Mouse (Mus musculus) heart, embryonic 15.5 days (tissue): ENCODE measurements around the gene Frmd6. TPM values are rescaled to one million over a fixed set of nuclear protein-coding genes. Genes with fewer than 3 reads are reported as not detected.

Experiments used
- ATAC-seq: fragments of 200-750 bp; cut with Nextera tagmentation; replicated peaks from 2 replicates; pipeline ENCODE4 v1.8.0; 2017; ENCODE audit warnings: low read depth, moderate TSS enrichment; ENCODE audit not compliant: insufficient number of reproducible peaks, insufficient read depth, low FRiP score
- H3K27ac ChIP-seq: fragments of 300-500 bp; sonication (generic); 2 replicates; pipeline ENCODE4 v1.5.1; 2015; ENCODE audit warnings: mild to moderate bottlenecking, inconsistent platforms
- H3K27me3 ChIP-seq: fragments of 300-500 bp; sonication (generic); 2 replicates; pipeline ENCODE4 v1.6.1; 2015; ENCODE audit warnings: inconsistent platforms
- H3K36me3 ChIP-seq: fragments of 300-500 bp; sonication (generic); 2 replicates; pipeline ENCODE4 v1.6.1; 2015; ENCODE audit warnings: mild to moderate bottlenecking, inconsistent platforms
- H3K4me1 ChIP-seq: fragments of 300-500 bp; sonication (generic); replicated peaks from 2 replicates; pipeline ENCODE4 v1.6.1; 2015; ENCODE audit warnings: inconsistent platforms
- H3K4me2 ChIP-seq: fragments of 300-500 bp; sonication (generic); 2 replicates; pipeline ENCODE4 v1.6.1; 2015; ENCODE audit warnings: inconsistent platforms, mild to moderate bottlenecking, moderate library complexity
- H3K4me3 ChIP-seq: fragments of 300-500 bp; sonication (generic); 2 replicates; pipeline ENCODE4 v1.5.1; 2015; ENCODE audit warnings: mild to moderate bottlenecking, inconsistent platforms
- H3K9ac ChIP-seq: fragments of 300-500 bp; sonication (generic); 2 replicates; pipeline ENCODE4 v1.6.1; 2015; ENCODE audit warnings: mild to moderate bottlenecking, inconsistent platforms
- H3K9me3 ChIP-seq: fragments of 300-500 bp; sonication (generic); replicated peaks from 2 replicates; pipeline ENCODE4 v1.6.1; 2016; ENCODE audit warnings: inconsistent platforms
- WGBS: fragments of 180-500 bp; shearing (Covaris S2); methylation state at CpG from one replicate; pipeline ENCODE4 v1.1.7; 2015; ENCODE audit warnings: mixed read lengths; 5-methylcytosine and 5-hydroxymethylcytosine counted together
- polyA plus RNA-seq: library from polyadenylated mRNA; unstranded; fragments of >200 nt; fragmentation: Nextera tagmentation; extraction: Ambion mirVana; gene quantifications from 2 replicates; pipeline ENCODE4 v1.2.1, GENCODE M21; 2015

Gene Frmd6
- polyA plus RNA-seq, 1 experiment from 2014 or later = 23.0 TPM

DNA sequence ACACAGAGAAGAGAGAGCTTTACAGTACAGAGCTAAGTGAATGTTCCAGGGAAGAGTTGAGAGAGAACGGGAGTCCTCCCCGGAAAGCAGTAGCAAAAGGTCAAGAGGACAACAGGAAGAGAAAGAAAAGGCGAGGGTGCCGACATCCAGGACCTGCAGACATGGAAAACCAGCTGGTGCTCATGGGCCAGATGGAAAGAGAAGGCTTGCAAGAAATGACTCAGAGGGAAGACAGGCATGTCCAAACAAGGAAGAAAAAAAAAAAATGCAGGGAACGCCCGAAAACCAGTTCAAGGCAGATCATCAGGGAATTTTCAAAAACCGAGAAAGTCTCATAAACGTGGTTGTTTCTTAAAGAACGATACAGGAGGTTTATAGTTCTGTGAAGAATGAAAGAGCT is 81.6 kb downstream of the Frmd6 start:
- no peak overlapping the region for H3K4me3 ChIP-seq
- no peaks in the 10 kb centered on the region for H3K9me3 ChIP-seq
- H3K4me2 ChIP-seq = no peak overlapping the region
- H3K27me3 ChIP-seq = no peaks in the 10 kb centered on the region; the same call in 1 of the 2 replicates
- no peak for ATAC-seq
- peaks cover 12% of the 10 kb centered on the region for H3K36me3 ChIP-seq
- H3K4me1 ChIP-seq = peaks cover 11% of the 10 kb centered on the region; the same call in 1 of the 2 replicates
- 58% methylated on average over 9 of the region's 9 CpGs for WGBS
- no peak overlapping the region for H3K9ac ChIP-seq
- H3K27ac ChIP-seq = peak overlapping the region; percentile 41

DNA sequence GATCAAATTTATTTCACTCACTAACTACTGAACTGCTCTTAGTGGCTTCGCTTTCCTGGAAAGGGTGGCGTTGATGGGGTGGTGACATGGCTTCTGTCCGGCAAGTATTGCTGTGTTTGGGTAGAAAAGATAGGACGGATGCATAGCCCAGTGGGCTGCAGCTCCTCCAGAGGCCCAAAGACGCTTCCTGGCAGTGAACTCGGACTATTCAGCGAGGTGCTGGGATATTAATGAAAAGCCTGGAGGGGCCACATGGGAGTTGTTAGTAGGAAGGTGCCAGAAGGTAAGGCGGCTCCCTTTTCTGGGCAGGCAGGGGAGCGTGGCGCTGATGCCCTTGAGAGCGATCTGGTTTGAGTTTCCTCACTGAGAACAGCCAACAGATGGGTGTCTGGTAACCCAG is 82.3 kb downstream of the Frmd6 start:
- no peaks in the 10 kb centered on the region for H3K9me3 ChIP-seq
- no peak for ATAC-seq
- WGBS = 46% methylated on average over 11 of the region's 11 CpGs
- peak overlapping the region; percentile 35; the same call in 1 of the 2 replicates for H3K4me2 ChIP-seq
- H3K9ac ChIP-seq = no peak overlapping the region
- peaks cover 12% of the 10 kb centered on the region for H3K36me3 ChIP-seq
- H3K27me3 ChIP-seq = no peaks in the 10 kb centered on the region; the same call in 1 of the 2 replicates
- peaks cover 11% of the 10 kb centered on the region; the same call in 1 of the 2 replicates for H3K4me1 ChIP-seq
- no peak overlapping the region for H3K27ac ChIP-seq
- H3K4me3 ChIP-seq = no peak overlapping the region

DNA sequence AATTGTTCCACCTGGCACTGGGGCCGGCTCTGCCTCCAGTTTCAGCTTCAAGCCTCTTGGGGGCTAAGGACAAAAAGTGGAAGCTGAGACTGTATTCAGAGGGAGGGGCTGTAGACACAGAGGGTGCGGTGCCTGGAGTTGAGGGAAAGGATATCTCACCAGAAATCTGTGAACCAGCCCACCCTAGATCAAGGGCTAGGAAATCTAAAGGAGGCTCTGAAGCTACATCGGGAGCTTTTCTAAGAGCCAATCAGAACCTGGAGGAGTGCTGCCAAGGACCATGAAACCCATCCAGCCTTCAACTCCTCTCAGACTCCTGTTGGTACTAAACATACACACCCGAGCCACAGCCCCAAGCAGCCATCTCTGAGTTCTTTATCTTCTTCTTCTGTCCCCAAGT is 82.8 kb downstream of the Frmd6 start:
- Histone ChIP-seq H3K9me3 (no peaks in the 10 kb centered on the region), H3K27ac (no peak overlapping the region), H3K36me3 (peaks cover 9% of the 10 kb centered on the region), H3K4me2 (peak overlapping the region; percentile 35; the same call in 1 of the 2 replicates), H3K4me3 (no peak overlapping the region), H3K27me3 (no peaks in the 10 kb centered on the region; the same call in 1 of the 2 replicates), H3K4me1 (peaks cover 11% of the 10 kb centered on the region; the same call in 1 of the 2 replicates), H3K9ac (no peak overlapping the region)
- ATAC-seq = no peak
- WGBS = 67% methylated on average over 4 of the region's 4 CpGs

DNA sequence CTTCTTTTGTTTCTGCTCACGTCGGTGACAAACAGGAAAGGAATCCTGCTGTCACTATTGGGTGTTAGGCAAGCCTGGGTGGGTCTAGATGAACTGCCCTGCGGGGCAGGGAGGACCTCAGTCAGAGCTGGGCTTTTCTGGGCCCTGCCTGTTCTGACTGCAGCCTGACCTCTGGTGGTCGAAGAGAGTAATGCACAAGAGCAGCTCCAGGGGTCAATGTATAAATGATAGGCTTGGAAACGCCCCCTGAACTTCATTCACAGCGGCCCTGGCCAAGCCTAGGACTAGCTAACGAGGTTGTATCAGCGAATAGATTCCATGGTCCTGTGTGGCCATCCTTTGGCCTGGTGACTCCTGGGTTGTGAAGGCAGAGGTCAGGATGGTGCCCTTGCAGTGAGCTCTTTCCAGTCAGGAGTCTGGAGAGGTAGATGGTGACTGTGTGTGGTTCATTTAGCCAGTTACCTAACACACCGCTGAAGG is 85.0 kb downstream of the Frmd6 start:
- H3K4me3 ChIP-seq = no peak overlapping the region
- no peaks in the 10 kb centered on the region for H3K36me3 ChIP-seq
- no peaks in the 10 kb centered on the region; the same call in 1 of the 2 replicates for H3K27me3 ChIP-seq

DNA sequence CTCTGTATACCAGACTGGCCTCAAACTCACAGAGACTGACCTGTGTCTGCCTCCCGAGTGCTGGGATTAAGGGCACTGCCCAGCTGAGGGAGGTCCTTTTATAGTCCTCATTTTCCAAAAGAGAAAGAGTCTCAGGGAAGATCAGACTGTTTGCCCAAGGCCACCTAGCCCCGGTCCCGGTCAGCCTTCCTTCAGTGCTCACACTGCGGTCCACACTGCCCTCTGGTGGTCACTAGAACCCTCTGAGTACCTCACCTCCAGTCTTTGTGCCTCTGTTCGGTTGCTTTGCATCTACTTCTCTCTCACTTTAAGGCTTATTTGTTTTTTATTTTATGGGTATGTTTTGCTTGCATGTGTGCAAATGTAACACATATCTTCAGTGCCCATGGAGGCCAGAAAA is 85.7 kb downstream of the Frmd6 start:
- H3K4me1 ChIP-seq = peaks cover 11% of the 10 kb centered on the region; the same call in 1 of the 2 replicates
- H3K9ac ChIP-seq = no peak overlapping the region
- no peak; the same call in 1 of the 2 replicates for ATAC-seq
- no peaks in the 10 kb centered on the region; the same call in 1 of the 2 replicates for H3K27me3 ChIP-seq
- no peak overlapping the region for H3K4me2 ChIP-seq
- H3K27ac ChIP-seq = no peak overlapping the region
- H3K9me3 ChIP-seq = no peaks in the 10 kb centered on the region
- no peak overlapping the region for H3K4me3 ChIP-seq
- H3K36me3 ChIP-seq = no peaks in the 10 kb centered on the region
- WGBS = 7% methylated on average over 5 of the region's 5 CpGs

More for the DNA sequence above, 85.0 kb downstream of the Frmd6 start:
- Histone ChIP-seq H3K4me1 (peaks cover 11% of the 10 kb centered on the region; the same call in 1 of the 2 replicates), H3K9me3 (no peaks in the 10 kb centered on the region), H3K9ac (no peak overlapping the region), H3K27ac (no peak overlapping the region), H3K4me2 (no peak overlapping the region)
- WGBS = 13% methylated on average over 9 of the region's 9 CpGs
- peak; percentile 60 for ATAC-seq

DNA sequence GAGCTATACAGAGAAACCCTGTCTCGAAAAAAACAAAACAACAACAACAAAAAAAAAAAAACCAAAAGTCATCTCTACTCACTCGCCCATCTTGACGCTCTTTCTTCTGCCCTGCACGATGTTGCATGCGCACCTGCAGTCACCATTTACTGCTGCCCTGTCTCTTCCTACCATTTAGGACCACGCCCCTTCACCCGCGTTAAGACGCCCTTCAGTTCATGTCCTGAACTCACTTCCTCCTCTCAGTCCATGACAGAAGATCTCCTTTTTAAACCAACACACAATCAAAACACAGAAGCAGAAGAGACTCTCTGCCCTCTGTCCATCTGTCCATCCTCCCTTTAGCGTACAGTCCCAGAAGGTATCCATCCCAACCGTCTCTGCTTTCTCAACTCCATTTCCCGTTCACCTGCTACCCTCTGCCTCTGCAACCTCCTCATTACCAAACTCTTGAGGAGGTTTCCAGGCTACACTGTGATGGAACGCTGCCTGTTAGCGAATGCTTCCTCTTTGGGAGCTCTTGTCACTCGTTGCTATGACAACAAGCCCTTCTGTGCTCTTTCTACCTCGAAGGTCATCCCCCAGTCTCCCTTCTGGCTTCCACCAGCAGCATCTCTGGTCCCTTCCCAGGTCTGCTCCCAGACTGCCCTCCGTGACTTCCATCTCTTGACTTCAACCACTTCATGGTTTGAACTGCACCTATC is 86.5 kb downstream of the Frmd6 start:
- H3K4me1 ChIP-seq = peaks cover 11% of the 10 kb centered on the region; the same call in 1 of the 2 replicates
- H3K9me3 ChIP-seq = no peaks in the 10 kb centered on the region
- H3K27me3 ChIP-seq = no peaks in the 10 kb centered on the region; the same call in 1 of the 2 replicates
- no peaks in the 10 kb centered on the region for H3K36me3 ChIP-seq
- no peak overlapping the region for H3K9ac ChIP-seq
- no peak overlapping the region for H3K4me2 ChIP-seq
- ATAC-seq = no peak
- no peak overlapping the region for H3K4me3 ChIP-seq
- WGBS = 72% methylated on average over 17 of the region's 17 CpGs
- no peak overlapping the region for H3K27ac ChIP-seq

DNA sequence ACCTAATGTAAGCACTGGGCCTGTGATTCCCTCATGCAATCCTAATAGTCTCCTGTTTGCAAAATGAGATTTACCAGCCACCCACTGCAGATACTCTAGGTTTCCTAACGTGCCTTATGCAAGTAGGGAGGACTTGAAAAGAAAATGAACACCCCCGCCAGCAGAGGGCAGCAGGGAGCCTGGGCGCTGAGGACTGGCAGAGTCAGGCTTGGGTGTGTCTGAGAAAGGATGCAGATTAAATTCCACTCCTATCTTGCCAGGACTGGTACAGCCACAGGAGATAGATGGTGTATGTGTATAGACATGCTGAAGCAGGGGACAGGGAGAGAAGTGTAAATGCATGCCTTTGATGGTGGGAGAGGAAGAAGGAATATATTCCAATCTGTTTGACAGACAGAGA is 88.1 kb downstream of the Frmd6 start:
- H3K27ac ChIP-seq = no peak overlapping the region
- no peaks in the 10 kb centered on the region for H3K9me3 ChIP-seq
- H3K4me3 ChIP-seq = no peak overlapping the region
- H3K9ac ChIP-seq = no peak overlapping the region
- no peak for ATAC-seq
- H3K4me2 ChIP-seq = no peak overlapping the region
- H3K36me3 ChIP-seq = no peaks in the 10 kb centered on the region
- no peaks in the 10 kb centered on the region; the same call in 1 of the 2 replicates for H3K27me3 ChIP-seq
- H3K4me1 ChIP-seq = 0 out of 2 replicates have a peak, but pooled peaks cover 5% of the 10 kb centered on the region
- 32% methylated on average over 3 of the region's 3 CpGs for WGBS

DNA sequence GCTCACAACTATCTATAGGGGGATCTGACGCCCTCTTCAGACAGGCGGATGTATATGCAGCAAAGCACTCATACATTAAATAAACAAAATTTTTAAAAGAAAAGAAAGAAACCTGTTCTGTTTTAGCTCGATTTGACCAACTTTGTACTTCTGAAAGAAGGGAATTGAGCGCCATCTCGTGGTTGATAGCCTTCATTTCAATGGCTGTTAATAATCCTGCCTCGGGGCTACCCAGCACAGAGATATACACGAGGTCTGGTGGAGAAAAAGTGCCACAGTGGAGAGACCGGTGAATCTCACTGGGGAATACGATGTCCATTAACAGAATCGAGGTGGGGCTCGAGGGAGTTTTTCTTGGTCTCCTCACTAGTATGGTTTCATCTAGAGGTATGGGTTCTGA is 89.1 kb downstream of the Frmd6 start:
- H3K4me3 ChIP-seq = no peak overlapping the region
- WGBS = 56% methylated on average over 11 of the region's 11 CpGs
- H3K9ac ChIP-seq = no peak overlapping the region
- 0 out of 2 replicates have a peak, but pooled peaks cover 5% of the 10 kb centered on the region for H3K4me1 ChIP-seq
- H3K9me3 ChIP-seq = no peaks in the 10 kb centered on the region
- no peaks in the 10 kb centered on the region for H3K36me3 ChIP-seq
- no peak overlapping the region for H3K27ac ChIP-seq
- no peak for ATAC-seq
- no peak overlapping the region for H3K4me2 ChIP-seq
- H3K27me3 ChIP-seq = no peaks in the 10 kb centered on the region; the same call in 1 of the 2 replicates

DNA sequence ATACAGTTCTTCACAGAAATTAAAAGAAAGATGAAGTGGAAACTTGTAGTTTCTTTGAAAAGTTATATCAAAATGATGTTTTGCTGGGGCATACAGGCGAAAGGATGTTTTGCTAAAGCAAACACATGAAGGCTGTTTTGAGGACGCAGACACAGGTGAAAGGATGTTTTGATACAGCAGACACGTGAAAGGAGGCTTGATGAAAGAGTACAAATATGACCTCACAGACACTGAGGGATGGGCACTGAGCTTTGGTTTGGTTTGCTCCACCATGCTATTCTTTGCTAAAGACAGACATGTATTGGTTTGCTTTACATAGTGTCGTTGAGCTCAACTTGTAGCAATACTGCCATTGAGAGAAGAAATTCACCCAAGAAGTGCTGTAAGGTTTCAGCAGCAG is 104.5 kb downstream of the Frmd6 start:
- H3K9ac ChIP-seq = no peak overlapping the region
- H3K36me3 ChIP-seq = no peaks in the 10 kb centered on the region
- no peak overlapping the region for H3K4me2 ChIP-seq
- H3K27ac ChIP-seq = no peak overlapping the region
- 85% methylated on average over 4 of the region's 4 CpGs for WGBS
- ATAC-seq = no peak
- H3K27me3 ChIP-seq = no peaks in the 10 kb centered on the region
- no peaks in the 10 kb centered on the region for H3K4me1 ChIP-seq
- no peaks in the 10 kb centered on the region for H3K9me3 ChIP-seq
- H3K4me3 ChIP-seq = no peak overlapping the region

DNA sequence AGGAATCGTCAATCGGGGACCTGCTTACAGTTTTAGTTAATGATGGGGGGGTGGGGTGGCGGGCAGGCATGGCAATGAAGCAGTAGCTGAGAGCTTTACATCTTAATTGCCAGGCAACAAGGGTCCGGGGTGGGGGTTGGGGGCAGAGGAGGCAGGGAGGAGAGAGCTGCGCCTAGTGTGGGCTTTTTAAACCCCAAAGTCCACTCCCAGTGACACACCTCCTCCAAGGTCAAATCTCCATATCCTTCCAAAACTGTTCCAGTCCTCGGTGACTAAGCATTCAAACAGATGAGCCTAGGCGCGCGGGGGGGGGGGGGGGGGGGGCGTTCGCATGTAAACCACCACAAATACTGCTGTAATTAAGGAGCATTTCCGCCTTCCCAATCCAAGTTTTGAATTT is 111.8 kb downstream of the Frmd6 start:
- H3K36me3 ChIP-seq = peaks cover 8% of the 10 kb centered on the region
- WGBS = 46% methylated on average over 6 of the region's 12 CpGs
- peak overlapping the region; percentile 91 for H3K27ac ChIP-seq
- no peak; the same call in 1 of the 2 replicates for ATAC-seq
- no peaks in the 10 kb centered on the region for H3K9me3 ChIP-seq
- H3K4me3 ChIP-seq = peak overlapping the region; percentile 79
- peak overlapping the region; percentile 78 for H3K9ac ChIP-seq
- H3K4me1 ChIP-seq = peaks cover 8% of the 10 kb centered on the region
- peak overlapping the region; percentile 66 for H3K4me2 ChIP-seq
- H3K27me3 ChIP-seq = no peaks in the 10 kb centered on the region

DNA sequence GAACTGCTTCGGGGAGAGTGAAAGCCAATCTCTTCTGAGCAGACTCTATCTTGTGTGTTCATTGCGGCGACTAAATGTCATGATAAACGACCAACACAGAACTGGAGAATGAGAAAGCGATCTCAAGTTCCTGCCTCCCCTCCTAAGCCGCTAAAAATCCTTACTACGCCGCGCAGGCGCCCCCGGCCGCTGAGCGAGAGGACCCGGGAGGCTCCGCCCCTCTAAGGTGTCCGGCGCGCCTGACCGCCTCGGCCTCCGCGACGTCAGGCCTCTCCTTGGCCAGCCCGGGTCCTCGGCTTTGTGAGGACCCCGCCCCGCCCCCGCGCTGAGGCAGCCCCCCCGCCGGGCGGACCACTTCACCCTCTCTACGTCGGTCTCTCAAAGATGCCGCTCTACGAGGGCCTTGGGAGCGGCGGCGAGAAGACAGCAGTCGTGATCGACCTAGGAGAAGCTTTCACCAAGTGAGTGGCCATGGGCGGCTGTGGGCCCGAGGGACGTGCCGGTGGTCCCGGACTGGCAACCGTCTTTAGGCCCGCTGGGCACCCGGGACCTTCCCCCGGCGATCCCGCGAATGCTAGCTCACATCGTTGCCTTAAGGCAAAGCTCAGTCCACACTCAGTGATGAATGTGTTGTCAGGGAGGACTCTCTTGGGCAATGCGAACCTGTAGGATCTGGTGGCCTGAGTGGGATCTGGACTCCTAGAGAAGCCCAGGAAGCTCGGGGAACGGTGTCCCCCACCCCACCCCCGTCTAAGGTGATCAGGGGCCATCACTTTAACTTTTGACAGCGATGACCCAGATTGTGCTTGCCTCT is 112.5 kb downstream of the Frmd6 start, which contains the start of gene Actr10:
TSS of gene Actr10 (plus strand) at position 287 of the 814 bp plus-strand sequence.
- peak; percentile 96 for ATAC-seq
- peaks cover 14% of the 10 kb centered on the region for H3K36me3 ChIP-seq

More for the DNA sequence above, 112.5 kb downstream of the Frmd6 start, which contains the start of gene Actr10:
- H3K9ac ChIP-seq = peak within 1 kb of the TSS; percentile 78
- H3K9me3 ChIP-seq = no peaks in the 10 kb centered on the region
- H3K27me3 ChIP-seq = no peaks in the 10 kb centered on the region
- peaks cover 8% of the 10 kb centered on the region for H3K4me1 ChIP-seq
- WGBS = under 1% methylated on average over 59 of the region's 59 CpGs
- peak within 1 kb of the TSS; percentile 91 for H3K27ac ChIP-seq
- H3K4me2 ChIP-seq = peak within 1 kb of the TSS; percentile 66
- H3K4me3 ChIP-seq = peak within 1 kb of the TSS; percentile 79
